Mouse (Mus musculus) kidney, postnatal 10 days (tissue): ENCODE data around the gene Thtpa.

ENCODE experiments used
- DNase-seq: peaks from one replicate; pipeline ENCODE4 v3.0.0; 2021; ENCODE audit warnings: mixed read lengths

Gene Thtpa

GRCm38 (mm10) chr14:55106990-55107389 is 12.4 kb downstream of the Thtpa start:
- no peak for DNase-seq

GRCm38 (mm10) chr14:55108202-55108870 is 13.8 kb downstream of the Thtpa start:
- no peak for DNase-seq

- peak; percentile 42 for DNase-seq
Measured at GRCm38 (mm10) chr14:55109048-55109873, 14.7 kb downstream of the Thtpa start.

GRCm38 (mm10) chr14:55110076-55110475 is 15.5 kb downstream of the Thtpa start:
- no peak for DNase-seq

- no peak for DNase-seq
Measured at GRCm38 (mm10) chr14:55111720-55112119, 17.1 kb downstream of the Thtpa start.

GRCm38 (mm10) chr14:55113351-55113974 is 18.9 kb downstream of the Thtpa start:
- DNase-seq: no peak

- DNase-seq: peak; percentile 42
Measured at GRCm38 (mm10) chr14:55113975-55114645, 19.5 kb downstream of the Thtpa start.

GRCm38 (mm10) chr14:55114759-55115701 is 20.4 kb downstream of the Thtpa start:
- DNase-seq: peak; percentile 70

- DNase-seq: no peak
Measured at GRCm38 (mm10) chr14:55115846-55116245, 21.3 kb downstream of the Thtpa start.

- DNase-seq: peak; percentile 42
Measured at GRCm38 (mm10) chr14:55116425-55117200, 22.0 kb downstream of the Thtpa start, which contains the start of gene Jph4. Gene Jph4, minus strand, starts transcription at chr14:55116935.

- DNase-seq: no peak
Measured at GRCm38 (mm10) chr14:55118852-55119251, 24.3 kb downstream of the Thtpa start.

- DNase-seq: no peak
Measured at GRCm38 (mm10) chr14:55119421-55120134, 25.0 kb downstream of the Thtpa start.

- peak; percentile 91 for DNase-seq
Measured at GRCm38 (mm10) chr14:55121947-55122346, 27.4 kb downstream of the Thtpa start.

- DNase-seq: no peak
Measured at GRCm38 (mm10) chr14:55122359-55122758, 27.8 kb downstream of the Thtpa start.

GRCm38 (mm10) chr14:55125711-55126110 is 31.1 kb downstream of the Thtpa start:
- DNase-seq: no peak

- no peak for DNase-seq
Measured at GRCm38 (mm10) chr14:55126521-55126920, 31.9 kb downstream of the Thtpa start.

GRCm38 (mm10) chr14:55135676-55136075 is 41.1 kb downstream of the Thtpa start:
- no peak for DNase-seq

- DNase-seq: no peak
Measured at GRCm38 (mm10) chr14:55139313-55139712, 44.7 kb downstream of the Thtpa start.

GRCm38 (mm10) chr14:55146324-55146723 is 51.7 kb downstream of the Thtpa start:
- no peak for DNase-seq

GRCm38 (mm10) chr14:55146829-55147401 is 52.3 kb downstream of the Thtpa start:
- peak; percentile 26 for DNase-seq
